Mouse (Mus musculus) embryonic facial prominence, embryonic 15.5 days (tissue): ENCODE data around the gene Vmn2r108. TPM values are rescaled to one million over a fixed set of nuclear protein-coding genes. Genes with fewer than 3 reads are reported as not detected.
"Not testable (repeated sequence)": the region's sequence is repeated elsewhere in the genome, so short reads cannot be mapped to it uniquely, and the experiment has no call there.

ENCODE experiments used
- ATAC-seq: fragments of 200-750 bp; cut with Nextera tagmentation; 2 replicates; pipeline ENCODE4 v1.8.0; 2017; ENCODE audit warnings: low read depth, moderate TSS enrichment; ENCODE audit not compliant: insufficient number of reproducible peaks, low FRiP score, low TSS enrichment
- H3K27ac ChIP-seq: fragments of 300-500 bp; sonication (generic); replicated peaks from 2 replicates; pipeline ENCODE4 v1.5.1; 2015; ENCODE audit warnings: mild to moderate bottlenecking, inconsistent platforms
- H3K27me3 ChIP-seq: fragments of 300-500 bp; sonication (generic); 2 replicates; pipeline ENCODE4 v1.6.1; 2015; ENCODE audit warnings: inconsistent platforms
- H3K36me3 ChIP-seq: fragments of 300-500 bp; sonication (generic); 2 replicates; pipeline ENCODE4 v1.6.1; 2015; ENCODE audit warnings: mild to moderate bottlenecking, inconsistent platforms
- H3K4me1 ChIP-seq: fragments of 300-500 bp; sonication (generic); 2 replicates; pipeline ENCODE4 v1.6.1; 2015; ENCODE audit warnings: inconsistent platforms
- H3K4me2 ChIP-seq: fragments of 300-500 bp; sonication (generic); replicated peaks from 2 replicates; pipeline ENCODE4 v1.6.1; 2015; ENCODE audit warnings: mild to moderate bottlenecking, inconsistent platforms
- H3K4me3 ChIP-seq: fragments of 300-500 bp; sonication (generic); replicated peaks from 2 replicates; pipeline ENCODE4 v1.5.1; 2015; ENCODE audit warnings: mild to moderate bottlenecking, inconsistent platforms
- H3K9ac ChIP-seq: fragments of 300-500 bp; sonication (generic); 2 replicates; pipeline ENCODE4 v1.6.1; 2015; ENCODE audit warnings: inconsistent platforms
- H3K9me3 ChIP-seq: fragments of 300-500 bp; sonication (generic); replicated peaks from 2 replicates; pipeline ENCODE4 v1.6.1; 2016; ENCODE audit warnings: inconsistent platforms
- WGBS: fragments of 180-500 bp; shearing (Covaris S2); methylation state at CpG from one replicate; pipeline ENCODE4 v1.1.7; 2015; 5-methylcytosine and 5-hydroxymethylcytosine counted together
- polyA plus RNA-seq: library from polyadenylated mRNA; unstranded; fragments of >200 nt; fragmentation: Nextera tagmentation; extraction: Ambion mirVana; gene quantifications from 2 replicates; pipeline ENCODE4 v1.2.1, GENCODE M21; 2015

Vmn2r108 gene
- polyA plus RNA-seq = not detected in 2 replicates

DNA sequence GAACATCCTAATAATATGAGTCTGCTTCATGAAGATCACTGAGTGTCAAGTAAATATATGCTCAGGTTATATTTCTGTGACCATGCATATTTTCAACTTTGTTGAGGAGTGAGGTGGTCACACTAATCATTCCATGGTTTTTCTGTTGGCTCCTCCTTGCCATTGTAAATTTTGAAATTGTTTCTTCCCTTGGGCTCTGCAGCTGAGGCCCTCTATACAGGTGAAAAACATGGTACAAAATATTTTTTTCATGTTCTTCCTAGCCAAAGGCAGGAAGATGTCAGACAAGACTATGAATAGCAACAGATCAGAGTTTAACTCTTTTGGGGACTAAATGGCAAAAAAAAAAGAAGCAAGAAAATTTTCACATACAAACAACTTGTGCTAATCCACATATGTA lies at the start of gene Vmn2r108:
TSS of gene Vmn2r108 (minus strand) at position 101 of the 400 bp plus-strand sequence.
- no peak within 1 kb of the TSS for H3K27ac ChIP-seq
- no peaks in the 10 kb centered on the region for H3K36me3 ChIP-seq
- no peak within 1 kb of the TSS for H3K9ac ChIP-seq
- no peaks in the 10 kb centered on the region for H3K27me3 ChIP-seq
- H3K9me3 ChIP-seq = no peaks in the 10 kb centered on the region
- H3K4me2 ChIP-seq = no peak within 1 kb of the TSS
- H3K4me3 ChIP-seq = no peak within 1 kb of the TSS
- H3K4me1 ChIP-seq = no peaks in the 10 kb centered on the region
- no peak for ATAC-seq

DNA sequence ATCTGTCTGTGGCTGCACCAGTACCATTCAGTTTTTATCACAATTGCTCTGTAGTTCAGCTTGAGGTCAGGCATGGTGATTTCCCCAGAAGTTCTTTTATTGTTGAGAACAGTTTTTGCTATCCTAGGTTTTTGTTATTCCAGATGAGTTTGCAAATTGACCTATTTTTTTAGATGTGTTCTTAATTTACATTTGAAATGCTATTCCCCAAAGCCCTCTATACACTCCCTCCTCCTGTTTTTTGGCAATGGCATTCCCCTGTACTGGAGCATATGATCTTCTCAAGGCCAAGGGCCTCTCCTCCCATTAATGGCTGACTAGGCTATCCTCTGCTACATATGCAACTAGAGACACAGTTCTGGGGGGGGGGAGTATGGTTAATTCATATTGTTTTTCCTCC lies 27.1 kb upstream of the Vmn2r108 start:
- H3K36me3 ChIP-seq, H3K4me1 ChIP-seq, H3K4me2 ChIP-seq, H3K27me3 ChIP-seq, H3K27ac ChIP-seq, H3K4me3 ChIP-seq, ATAC-seq, H3K9ac ChIP-seq, H3K9me3 ChIP-seq: not testable (repeated sequence)

DNA sequence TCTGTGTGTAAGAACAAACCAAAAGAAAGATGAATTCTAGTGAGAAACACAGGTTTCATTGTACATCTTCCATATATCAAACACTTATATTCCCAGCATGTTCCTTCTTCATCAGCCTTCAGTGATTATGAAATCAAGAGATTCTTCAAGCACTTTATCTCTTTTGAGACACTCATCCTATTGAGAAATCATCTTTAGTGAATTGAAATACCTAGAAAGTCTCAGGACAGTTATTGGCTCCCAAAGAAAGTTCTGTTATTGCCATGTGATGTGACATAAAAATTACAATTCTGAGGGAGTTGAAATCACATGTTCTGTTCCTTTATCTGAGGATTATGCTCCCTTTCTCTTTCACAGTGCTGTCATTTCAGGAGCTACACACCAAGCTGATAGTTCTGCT lies 16.7 kb upstream of the Vmn2r108 start, which contains the start of gene Vmn1r225:
TSS of gene Vmn1r225 (plus strand) at position 301 of the 400 bp plus-strand sequence.
- no peaks in the 10 kb centered on the region for H3K4me1 ChIP-seq
- no peak for ATAC-seq
- no peak within 1 kb of the TSS for H3K4me3 ChIP-seq
- H3K27ac ChIP-seq = no peak within 1 kb of the TSS
- H3K27me3 ChIP-seq = no peaks in the 10 kb centered on the region
- H3K9ac ChIP-seq = no peak within 1 kb of the TSS
- H3K9me3 ChIP-seq = no peaks in the 10 kb centered on the region
- no peaks in the 10 kb centered on the region for H3K36me3 ChIP-seq
- H3K4me2 ChIP-seq = no peak within 1 kb of the TSS

DNA sequence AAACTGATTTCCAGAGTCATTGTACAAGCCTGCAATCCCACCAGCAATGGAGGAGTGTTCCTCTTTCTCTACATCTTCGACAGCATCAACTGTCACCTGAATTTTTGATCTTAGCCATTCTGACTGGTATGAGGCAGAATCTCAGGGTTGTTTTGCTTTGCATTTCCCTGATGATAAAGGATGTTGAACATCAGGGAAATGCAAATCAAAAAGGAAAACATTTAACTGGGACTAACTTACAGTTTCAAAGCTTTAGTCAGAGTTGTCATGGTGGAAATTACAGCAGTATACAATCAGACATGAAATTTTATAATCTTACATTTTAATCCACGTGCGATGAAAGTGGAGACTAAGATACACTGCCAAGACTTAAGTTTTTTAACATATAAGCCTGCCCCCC lies 7.8 kb downstream of the Vmn2r108 start:
- no peak for ATAC-seq

DNA sequence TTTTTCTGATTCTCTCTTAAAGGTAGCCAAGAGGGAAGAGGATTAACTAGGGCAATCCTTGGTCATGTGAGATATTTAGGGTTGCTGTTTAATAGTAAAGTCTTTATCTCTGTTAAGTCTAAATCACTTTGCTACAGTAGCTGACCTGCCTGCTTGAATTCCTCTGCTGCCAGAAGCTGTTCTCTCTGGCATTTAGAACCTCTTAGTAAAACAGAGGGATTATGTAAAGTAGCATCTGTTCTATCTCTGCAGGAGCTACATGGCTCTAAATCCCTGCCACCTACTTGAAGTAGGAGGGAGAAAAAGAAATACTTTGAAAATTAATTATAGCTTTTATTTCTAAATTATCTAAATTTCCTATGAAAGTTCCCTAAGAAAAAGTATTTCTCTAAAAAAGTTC lies 41.9 kb downstream of the Vmn2r108 start:
- no peaks in the 10 kb centered on the region for H3K9me3 ChIP-seq
- no peak overlapping the region for H3K9ac ChIP-seq
- H3K36me3 ChIP-seq = no peaks in the 10 kb centered on the region
- no peak overlapping the region for H3K27ac ChIP-seq
- H3K4me1 ChIP-seq = no peaks in the 10 kb centered on the region
- no peak overlapping the region for H3K4me2 ChIP-seq
- no peak for ATAC-seq
- H3K27me3 ChIP-seq = no peaks in the 10 kb centered on the region
- no peak overlapping the region for H3K4me3 ChIP-seq

More for the DNA sequence above, 7.8 kb downstream of the Vmn2r108 start:
- Histone ChIP-seq H3K4me2 (no peak overlapping the region), H3K27ac (no peak overlapping the region), H3K9me3 (no peaks in the 10 kb centered on the region; the same call in 1 of the 2 replicates), H3K4me3 (no peak overlapping the region), H3K9ac (no peak overlapping the region), H3K27me3 (no peaks in the 10 kb centered on the region), H3K4me1 (no peaks in the 10 kb centered on the region), H3K36me3 (no peaks in the 10 kb centered on the region)
- WGBS = 63% methylated on average over 3 of the region's 3 CpGs

DNA sequence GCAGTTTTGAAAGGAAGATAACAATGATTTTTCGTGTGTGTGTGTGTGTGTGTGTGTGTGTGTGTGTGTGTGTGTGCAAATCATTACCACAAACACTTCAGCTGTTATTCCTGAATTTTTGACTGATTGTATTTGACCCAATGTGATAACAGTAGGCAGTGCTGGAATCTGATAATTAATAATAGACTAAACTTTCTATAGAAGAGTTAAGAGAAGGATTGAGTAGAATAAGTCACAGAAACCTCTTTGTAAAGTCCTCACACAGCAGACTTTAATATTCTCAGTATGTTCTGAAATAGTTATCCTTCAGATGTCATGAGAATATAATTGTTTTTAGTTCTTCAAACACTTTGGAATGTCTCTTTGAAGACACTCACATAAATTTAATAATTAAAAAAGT lies 67.3 kb downstream of the Vmn2r108 start, which contains the start of gene Vmn1r224:
TSS of gene Vmn1r224 (plus strand) at position 301 of the 400 bp plus-strand sequence.
- ATAC-seq = no peak
- H3K4me3 ChIP-seq = no peak within 1 kb of the TSS
- no peaks in the 10 kb centered on the region for H3K36me3 ChIP-seq
- 14% methylated on average over 1 of the region's 1 CpGs for WGBS
- H3K9me3 ChIP-seq = no peaks in the 10 kb centered on the region
- no peak within 1 kb of the TSS for H3K4me2 ChIP-seq
- no peak within 1 kb of the TSS for H3K27ac ChIP-seq
- H3K9ac ChIP-seq = no peak within 1 kb of the TSS
- H3K4me1 ChIP-seq = no peaks in the 10 kb centered on the region
- H3K27me3 ChIP-seq = no peaks in the 10 kb centered on the region

Other genes with a start within 250 kb of the Vmn2r108 start
- not detected in 2 replicates for gene Vmn2r105, start 246.3 kb downstream of the Vmn2r108 start, polyA plus RNA-seq
- gene Vmn2r106, start 195.8 kb downstream of the Vmn2r108 start, polyA plus RNA-seq = not detected in 2 replicates
- not detected in 2 replicates for gene Vmn2r107, start 136.1 kb downstream of the Vmn2r108 start, polyA plus RNA-seq
- gene Vmn1r224, start 67.2 kb downstream of the Vmn2r108 start, polyA plus RNA-seq = not detected in 2 replicates
- gene Vmn1r225, start 16.8 kb upstream of the Vmn2r108 start, polyA plus RNA-seq = not detected in 2 replicates
- gene Vmn2r109, start 83.4 kb upstream of the Vmn2r108 start, polyA plus RNA-seq = not detected in 2 replicates
- gene Vmn2r110, start 115.1 kb upstream of the Vmn2r108 start, polyA plus RNA-seq = 0.01 and 0.04 TPM in 2 replicates
- gene Fpr-rs3, start 143.5 kb upstream of the Vmn2r108 start, polyA plus RNA-seq = not detected in 2 replicates
- gene Vmn1r226, start 201.5 kb upstream of the Vmn2r108 start, polyA plus RNA-seq = not detected in 2 replicates
- not detected in 2 replicates for gene Vmn1r227, start 248.5 kb upstream of the Vmn2r108 start, polyA plus RNA-seq